Mouse (Mus musculus): ENCODE measurements around the gene Mtx1.
"Not testable (repeated sequence)": the region's sequence is repeated elsewhere in the genome, so short reads cannot be mapped to it uniquely, and the experiment has no call there.

The Mtx1 gene

DNA sequence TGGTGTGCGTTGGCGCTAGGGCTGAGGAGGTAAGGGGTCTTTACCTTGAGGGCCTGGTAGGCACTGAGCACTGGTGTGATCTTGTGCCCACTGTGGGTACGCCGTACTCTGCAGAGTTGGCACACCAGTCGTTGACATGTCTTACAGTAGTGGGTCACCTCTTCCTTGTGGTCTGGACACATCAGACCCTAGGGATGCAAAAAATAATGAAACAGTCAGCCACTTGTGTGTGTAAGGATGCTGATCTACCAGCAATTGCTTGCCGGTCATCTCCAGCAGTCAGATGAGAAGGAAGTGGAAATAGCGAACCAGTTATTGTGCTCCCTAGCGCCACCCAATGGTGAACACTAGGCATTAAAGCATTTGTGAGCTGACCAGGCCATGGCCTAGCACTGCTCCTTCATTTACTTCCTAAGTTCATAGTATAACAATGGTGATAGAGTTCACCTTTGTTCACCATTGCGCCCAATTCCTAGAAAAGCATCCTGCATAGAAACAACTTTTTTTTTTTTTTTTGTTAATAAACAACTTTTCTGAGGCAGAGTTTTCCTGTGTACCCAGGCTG is 15.5 kb upstream of the Mtx1 start:
- no peak for DNase-seq (ENCODE audit: low spot score in 2 of 2)

DNA sequence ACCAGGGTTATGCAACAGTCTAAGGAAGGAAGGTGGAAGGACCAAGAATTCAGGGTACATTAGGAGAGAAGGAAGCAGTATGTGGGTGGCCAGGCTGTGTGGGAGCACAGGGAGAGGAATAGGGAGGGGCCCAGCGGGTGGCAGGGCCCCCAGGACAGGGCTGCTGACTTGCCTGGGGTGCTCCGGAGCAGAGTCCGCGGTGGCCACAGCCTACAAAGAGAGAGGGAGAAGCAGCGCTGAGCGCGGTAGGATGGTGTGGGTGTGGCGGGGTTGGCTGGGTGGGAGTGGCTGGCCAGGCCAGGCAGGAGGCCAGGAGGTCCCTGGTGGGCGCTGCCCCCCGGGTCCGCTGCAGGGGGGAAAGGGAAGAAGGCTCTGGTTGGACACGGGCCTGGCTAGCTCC is 11.6 kb upstream of the Mtx1 start:
- no peak for DNase-seq (ENCODE audit: low spot score in 2 of 2)

DNA sequence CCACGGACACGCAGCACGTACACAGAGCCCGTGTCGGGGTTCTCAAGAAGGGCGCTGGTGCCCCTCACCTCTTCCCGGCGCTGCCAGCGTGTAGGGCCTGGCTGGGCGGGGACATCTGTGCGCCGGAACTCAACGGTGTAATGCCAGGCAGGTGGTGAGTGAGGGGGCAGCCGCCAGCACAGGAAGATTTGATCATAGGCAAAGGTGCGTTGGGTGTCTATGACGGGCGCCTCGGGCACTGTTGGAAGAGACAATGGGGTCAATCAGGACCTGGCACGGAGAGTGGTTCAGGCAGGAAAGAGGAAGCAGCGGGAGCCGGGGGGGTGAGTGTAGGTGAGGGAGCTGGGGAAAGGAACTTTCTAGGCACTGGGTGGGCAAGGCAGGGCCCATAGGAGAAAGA is 10.8 kb upstream of the Mtx1 start:
- no peak for DNase-seq (ENCODE audit: low spot score in 2 of 2)

GRCm38 (mm10) chr3:89236516-89236915 is 9.6 kb upstream of the Mtx1 start:
- DNase-seq (ENCODE audit: low spot score in 2 of 2) = no peak

DNA sequence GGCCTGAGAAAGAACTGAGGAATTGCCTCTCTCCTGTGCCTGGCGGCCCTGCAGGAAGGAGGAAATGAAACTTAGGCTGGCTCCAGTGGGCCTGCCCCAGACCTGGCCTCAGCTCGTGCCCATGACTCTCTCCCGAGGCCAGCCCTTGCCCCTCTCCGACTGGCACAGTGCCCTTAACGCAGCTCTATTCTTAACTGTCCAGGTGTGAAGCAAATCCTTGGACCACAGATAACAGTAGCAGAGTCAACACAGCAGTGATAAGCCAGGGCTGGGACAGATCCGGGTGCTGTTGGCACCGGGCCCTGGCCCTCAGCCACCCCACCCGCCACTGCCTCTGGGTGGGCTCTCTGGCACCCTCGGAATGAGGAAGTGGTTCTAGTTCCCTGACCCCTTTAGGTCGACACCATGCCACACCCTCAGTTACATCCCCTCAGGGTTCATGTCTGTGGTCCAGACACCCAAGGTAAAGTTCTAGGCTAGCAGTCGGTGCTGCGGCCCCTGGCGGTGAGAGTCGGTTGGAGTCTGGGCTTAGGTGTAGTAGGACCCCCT is 6.7 kb upstream of the Mtx1 start:
- no peak for DNase-seq (ENCODE audit: low spot score in 2 of 2)

GRCm38 (mm10) chr3:89232614-89233013 is 5.7 kb upstream of the Mtx1 start:
- no peak for DNase-seq (ENCODE audit: low spot score in 2 of 2)

DNA sequence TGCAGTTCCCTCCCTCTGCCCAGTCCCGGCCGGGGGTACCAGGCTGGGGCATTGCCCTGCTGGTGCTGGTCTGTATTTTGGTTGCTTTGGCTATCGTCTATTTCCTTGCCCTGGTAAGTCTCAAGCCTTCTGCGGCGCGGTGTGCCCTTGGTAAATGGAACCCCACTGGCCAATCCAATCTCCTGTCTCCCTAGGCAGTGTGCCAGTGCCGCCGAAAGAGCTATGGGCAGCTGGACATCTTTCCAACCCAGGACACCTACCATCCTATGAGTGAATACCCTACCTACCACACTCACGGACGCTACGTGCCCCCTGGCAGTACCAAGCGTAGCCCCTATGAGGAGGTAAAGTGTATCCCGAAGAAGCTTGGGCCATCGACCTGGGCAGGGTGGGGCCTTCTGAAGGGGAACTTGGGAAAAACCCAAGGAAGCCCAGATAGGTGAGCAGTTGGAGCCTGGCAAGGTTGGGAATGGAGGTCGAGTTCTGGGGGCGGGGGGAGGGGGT is 4.9 kb upstream of the Mtx1 start:
- no peak for DNase-seq (ENCODE audit: low spot score in 2 of 2)

DNA sequence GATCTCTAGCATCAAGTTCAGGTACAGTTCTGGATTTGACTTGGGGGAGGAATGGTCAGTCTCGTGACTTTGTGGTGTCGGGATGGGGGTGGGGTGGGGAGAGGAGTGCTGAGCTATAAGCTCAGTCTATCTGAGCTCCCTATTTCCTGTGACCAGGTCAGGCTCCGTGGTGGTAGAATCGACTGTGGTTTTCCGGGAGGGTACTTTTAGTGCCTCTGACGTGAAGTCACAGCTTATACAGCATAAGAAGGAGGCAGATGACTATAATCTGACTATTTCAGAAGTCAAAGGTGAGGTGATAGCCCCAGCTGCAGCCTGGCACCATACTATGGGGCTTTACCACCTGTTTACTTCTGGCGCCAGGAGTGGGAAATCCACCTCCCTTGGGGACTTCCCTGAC is 4.5 kb upstream of the Mtx1 start:
- DNase-seq (ENCODE audit: low spot score in 2 of 2) = no peak

- no peak for DNase-seq (ENCODE audit: low spot score in 2 of 2)
These were observed 3.7 kb upstream of the Mtx1 start for GRCm38 (mm10) chr3:89230561-89230960.

DNA sequence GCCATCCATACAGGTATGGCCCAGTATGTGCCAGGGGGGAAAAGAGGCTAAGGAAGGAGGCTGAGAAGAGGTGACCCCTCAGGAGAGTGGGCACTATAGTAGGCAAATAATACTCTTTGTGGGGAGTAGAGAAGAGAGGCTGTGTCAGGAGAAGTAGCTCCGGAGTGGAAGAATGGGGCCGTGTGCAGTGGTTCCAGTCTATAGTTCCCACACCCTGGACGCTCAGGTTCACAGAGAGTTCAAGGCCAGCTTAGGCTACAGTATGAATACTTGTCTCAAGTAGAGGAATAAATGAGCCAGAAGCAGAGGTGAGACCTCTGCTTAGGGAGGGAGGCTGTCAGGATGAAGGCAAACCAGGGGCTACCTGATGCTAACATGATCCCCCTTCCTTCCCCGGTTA is 2.4 kb upstream of the Mtx1 start:
- DNase-seq (ENCODE audit: low spot score in 2 of 2) = no peak

- DNase-seq (ENCODE audit: low spot score in 2 of 2) = no peak
These were observed 1.9 kb upstream of the Mtx1 start, which contains the start of gene Muc1 for GRCm38 (mm10) chr3:89228836-89229235. Gene Muc1, plus strand, starts transcription at chr3:89229057.

DNA sequence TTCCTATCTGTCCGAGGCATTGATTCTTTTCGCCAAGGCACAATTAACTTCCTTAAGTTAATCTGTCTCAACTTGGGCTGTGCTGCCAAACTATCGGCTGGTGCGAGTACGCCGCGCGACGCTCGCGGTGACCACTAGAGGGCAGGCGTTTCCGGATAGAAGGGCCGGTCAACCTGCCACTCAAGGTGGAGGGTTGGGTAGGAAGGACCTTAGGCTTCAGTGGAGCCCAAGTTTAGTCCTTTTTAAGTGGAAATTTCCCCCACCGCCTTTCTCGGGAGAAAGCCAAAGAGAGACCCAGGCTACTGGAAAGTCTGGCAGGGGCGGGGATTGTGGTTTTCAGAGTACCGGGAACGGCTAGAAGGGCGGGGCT is 1.3 kb upstream of the Mtx1 start:
- DNase-seq (ENCODE audit: low spot score in 2 of 2) = peak; percentile 78 to 80

DNA sequence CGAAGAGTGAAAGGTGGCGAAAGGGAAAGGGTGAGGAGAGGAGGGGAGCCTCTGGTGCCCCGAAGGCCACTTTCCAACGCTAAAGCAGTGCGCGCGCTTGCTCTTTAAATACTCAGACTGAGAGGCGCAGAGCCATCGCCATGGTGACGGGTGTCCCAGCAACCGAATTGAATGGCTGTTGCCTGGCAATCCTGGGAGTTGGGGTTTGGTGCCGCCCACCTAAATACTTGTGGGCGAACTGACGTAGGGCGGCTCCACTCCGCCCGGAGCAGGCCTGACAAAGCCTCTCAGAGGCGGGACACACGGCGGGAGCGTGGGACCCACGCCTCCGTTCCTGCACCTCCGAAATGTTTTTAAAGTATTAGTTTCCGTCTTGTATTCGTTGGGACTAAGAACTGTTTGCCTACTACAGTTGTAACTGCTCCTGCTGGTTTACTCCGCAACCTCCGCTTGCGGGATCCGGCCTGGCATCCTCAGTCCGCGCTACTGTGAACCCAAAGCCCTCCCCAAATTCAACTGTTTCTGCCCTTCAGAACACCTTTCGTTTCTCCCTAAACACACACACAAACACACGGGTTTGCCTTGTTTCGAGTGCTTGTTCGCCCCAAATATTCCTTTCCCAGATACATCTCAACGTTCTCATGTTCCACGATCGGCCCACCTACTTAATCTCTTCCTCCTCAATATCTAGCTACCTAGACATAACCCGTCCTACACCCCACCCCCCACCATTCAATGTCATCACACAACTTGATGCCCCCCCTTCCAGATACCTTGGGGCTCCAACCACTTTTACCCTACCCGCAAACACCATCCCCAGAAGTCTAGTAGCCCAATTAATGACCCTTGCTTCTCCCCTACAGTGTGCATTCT is 655 bp upstream of the Mtx1 start:
- DNase-seq (ENCODE audit: low spot score in 2 of 2) = peak; percentile 77 to 80

GRCm38 (mm10) chr3:89226361-89226760 is 527 bp downstream of the Mtx1 start:
- no peak for DNase-seq (ENCODE audit: low spot score in 2 of 2)

DNA sequence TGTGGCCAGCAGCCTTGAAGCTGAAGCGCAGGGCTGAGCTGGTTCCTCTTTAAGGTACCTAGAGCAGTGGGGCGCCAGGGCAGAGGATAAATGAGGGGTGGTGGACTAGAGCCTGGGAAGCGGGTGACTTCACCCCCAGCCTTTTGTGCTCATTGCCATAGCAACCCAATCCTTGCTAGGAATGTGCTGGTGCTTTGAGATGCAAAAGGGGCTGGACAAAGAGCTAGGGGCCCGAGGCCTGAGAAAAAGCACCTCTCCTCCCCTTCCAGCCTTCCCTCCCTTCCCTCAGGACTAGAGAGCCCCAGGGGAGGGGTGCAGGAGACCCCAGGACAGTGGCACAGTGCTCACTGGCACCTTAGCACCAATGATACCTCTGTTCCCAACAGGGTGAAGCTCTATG is 970 bp downstream of the Mtx1 start:
- no peak for DNase-seq (ENCODE audit: low spot score in 2 of 2)

- no peak for DNase-seq (ENCODE audit: low spot score in 2 of 2)
These were observed 1.5 kb downstream of the Mtx1 start for GRCm38 (mm10) chr3:89225321-89225815.

GRCm38 (mm10) chr3:89224796-89225195 is 2.1 kb downstream of the Mtx1 start:
- no peak for DNase-seq (ENCODE audit: low spot score in 2 of 2)

- no peak for DNase-seq (ENCODE audit: low spot score in 2 of 2)
These were observed 5.7 kb downstream of the Mtx1 start for GRCm38 (mm10) chr3:89221167-89221566.

DNA sequence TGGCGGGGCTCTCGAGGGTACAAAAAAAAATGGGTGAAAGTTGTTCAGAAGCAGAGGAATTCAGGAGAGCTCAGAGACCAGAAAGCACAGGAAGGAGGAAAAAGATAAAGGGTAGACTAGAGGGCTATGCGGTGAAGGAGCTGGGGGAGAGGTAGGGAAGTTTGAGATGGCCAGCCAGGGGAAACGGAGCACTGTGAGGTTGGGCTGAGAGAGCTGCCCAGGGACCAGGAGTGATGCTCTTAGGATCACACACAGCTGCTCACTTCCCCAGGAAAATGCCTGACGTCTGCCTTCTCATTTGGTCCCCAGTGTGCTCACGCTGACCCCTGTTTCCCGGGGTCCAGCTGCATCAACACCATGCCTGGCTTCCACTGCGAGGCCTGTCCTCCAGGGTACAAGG is 7.3 kb downstream of the Mtx1 start:
- DNase-seq (ENCODE audit: low spot score in 2 of 2) = no peak

GRCm38 (mm10) chr3:89218271-89218670 is 8.6 kb downstream of the Mtx1 start:
- no peak for DNase-seq (ENCODE audit: low spot score in 2 of 2)

DNA sequence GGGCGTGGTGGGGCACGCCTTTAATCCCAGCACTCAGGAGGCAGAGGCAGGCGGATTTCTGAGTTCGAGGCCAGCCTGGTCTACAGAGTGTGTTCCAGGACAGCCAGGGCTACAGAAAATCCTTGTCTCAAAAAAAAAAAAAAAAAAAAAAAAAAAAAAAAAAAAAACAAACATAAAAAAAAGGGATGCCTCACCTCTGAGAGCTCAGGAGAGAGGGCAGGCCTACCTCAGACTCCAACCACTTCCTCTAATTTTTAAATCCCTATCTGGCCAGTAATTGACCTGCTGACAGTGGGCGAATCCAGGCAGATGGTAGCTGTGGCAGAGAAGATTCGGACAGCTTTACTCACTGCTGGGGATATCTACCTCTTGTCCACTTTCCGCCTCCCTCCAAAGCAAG is 10.5 kb downstream of the Mtx1 start:
- not testable (repeated sequence) for DNase-seq (ENCODE audit: low spot score in 2 of 2)

DNA sequence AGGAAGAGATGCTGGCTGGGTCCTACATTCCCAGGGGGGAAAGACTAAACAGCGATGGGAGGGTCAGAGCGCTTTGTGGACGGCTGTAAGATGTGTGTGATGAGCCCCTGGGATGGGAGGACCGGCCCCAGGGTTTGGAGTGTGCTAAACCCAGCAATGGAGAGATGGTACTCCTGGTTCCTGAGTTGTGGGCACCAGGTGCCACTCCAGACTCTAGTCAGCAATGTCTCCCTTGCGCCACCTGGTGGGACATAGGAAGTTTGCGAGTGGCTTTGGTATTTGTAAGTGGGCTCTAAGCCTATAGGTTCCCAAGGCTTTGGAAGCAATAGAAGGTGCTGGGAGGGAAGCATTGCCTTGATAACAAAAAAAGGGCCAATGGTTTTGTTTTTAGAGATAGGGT is 11.0 kb downstream of the Mtx1 start:
- peak; percentile 83 for DNase-seq (ENCODE audit: low spot score in 2 of 2)

Measured in frontal cortex, postnatal 25 days (tissue).